Mouse (Mus musculus): ENCODE results near the gene Ctcf. TPM values are rescaled to one million over a fixed set of nuclear protein-coding genes. Genes with fewer than 3 reads are reported as not detected.

Gene Ctcf
- polyA plus RNA-seq, 1 experiment from 2014 or later, result 66.1 TPM

- no peak for ATAC-seq (ENCODE audit: insufficient number of reproducible peaks, low FRiP score)
- Histone ChIP-seq H3K4me1 (replicated peaks) (no peaks in the 10 kb centered on the region), H3K9me3 (replicated peaks) (no peaks in the 10 kb centered on the region), H3K4me3 (no peak overlapping the region), H3K27me3 (replicated peaks) (no peaks in the 10 kb centered on the region), H3K9ac (no peak overlapping the region), H3K27ac (ENCODE audit: poor library complexity, severe bottlenecking) (no peak overlapping the region), H3K4me2 (no peak overlapping the region), H3K36me3 (peaks cover 28% of the 10 kb centered on the region)
- WGBS, result 78% methylated on average over 3 of the region's 3 CpGs
Observed at GRCm38 (mm10) chr8:105661167-105661566, 24.8 kb downstream of the Ctcf start.

GRCm38 (mm10) chr8:105677891-105678290 is 41.5 kb downstream of the Ctcf start:
- 72% methylated on average over 1 of the region's 1 CpGs for whole genome bisulfite sequencing
- Histone ChIP-seq H3K4me2 (no peak overlapping the region), H3K9ac (no peak overlapping the region), H3K9me3 (replicated peaks) (no peaks in the 10 kb centered on the region), H3K4me3 (no peak overlapping the region), H3K36me3 (peaks cover 91% of the 10 kb centered on the region), H3K4me1 (replicated peaks) (no peaks in the 10 kb centered on the region), H3K27me3 (replicated peaks) (no peaks in the 10 kb centered on the region), H3K27ac (ENCODE audit: poor library complexity, severe bottlenecking) (no peak overlapping the region)
- ATAC-seq (ENCODE audit: insufficient number of reproducible peaks, low FRiP score), result no peak

GRCm38 (mm10) chr8:105685325-105685724 is 49.0 kb downstream of the Ctcf start:
- H3K4me2 ChIP-seq, result peak overlapping the region; percentile 61
- no peaks in the 10 kb centered on the region for H3K9me3 ChIP-seq (replicated peaks)
- peaks cover 15% of the 10 kb centered on the region for H3K27me3 ChIP-seq (replicated peaks)
- ATAC-seq (ENCODE audit: insufficient number of reproducible peaks, low FRiP score), result no peak
- H3K4me3 ChIP-seq, result no peak overlapping the region
- 75% methylated on average over 7 of the region's 7 CpGs for WGBS
- H3K4me1 ChIP-seq (replicated peaks), result peaks cover 19% of the 10 kb centered on the region
- peaks cover 39% of the 10 kb centered on the region for H3K36me3 ChIP-seq
- no peak overlapping the region for H3K27ac ChIP-seq (ENCODE audit: poor library complexity, severe bottlenecking)
- H3K9ac ChIP-seq, result peak overlapping the region; percentile 54; the same call in 1 of the 2 replicates

- ATAC-seq (ENCODE audit: insufficient number of reproducible peaks, low FRiP score), result peak; percentile 49; the same call in 1 of the 2 replicates
- Histone ChIP-seq H3K9ac (peak within 1 kb of the TSS; percentile 54; the same call in 1 of the 2 replicates), H3K4me3 (peak within 1 kb of the TSS; percentile 28), H3K9me3 (replicated peaks) (no peaks in the 10 kb centered on the region), H3K36me3 (peaks cover 34% of the 10 kb centered on the region), H3K27ac (ENCODE audit: poor library complexity, severe bottlenecking) (no peak within 1 kb of the TSS), H3K4me2 (peak within 1 kb of the TSS; percentile 61), H3K27me3 (replicated peaks) (peaks cover 20% of the 10 kb centered on the region), H3K4me1 (replicated peaks) (peaks cover 19% of the 10 kb centered on the region)
- WGBS, result 12% methylated on average over 26 of the region's 26 CpGs
Observed at GRCm38 (mm10) chr8:105685796-105686308, 49.5 kb downstream of the Ctcf start, which contains the start of gene Carmil2. Gene Carmil2 (plus strand): TSS chr8:105686274.

- H3K27ac ChIP-seq (ENCODE audit: poor library complexity, severe bottlenecking), result no peak overlapping the region
- H3K9me3 ChIP-seq (replicated peaks), result no peaks in the 10 kb centered on the region
- peaks cover 19% of the 10 kb centered on the region for H3K4me1 ChIP-seq (replicated peaks)
- no peak overlapping the region for H3K4me2 ChIP-seq
- peaks cover 27% of the 10 kb centered on the region for H3K36me3 ChIP-seq
- H3K27me3 ChIP-seq (replicated peaks), result peaks cover 23% of the 10 kb centered on the region
- H3K4me3 ChIP-seq, result no peak overlapping the region
- WGBS, result 68% methylated on average over 6 of the region's 6 CpGs
- ATAC-seq (ENCODE audit: insufficient number of reproducible peaks, low FRiP score), result no peak
- no peak overlapping the region for H3K9ac ChIP-seq
Observed at GRCm38 (mm10) chr8:105686551-105686950, 50.2 kb downstream of the Ctcf start.

GRCm38 (mm10) chr8:105687512-105687911 is 51.1 kb downstream of the Ctcf start:
- H3K27ac ChIP-seq (ENCODE audit: poor library complexity, severe bottlenecking), result no peak overlapping the region
- H3K36me3 ChIP-seq, result peaks cover 19% of the 10 kb centered on the region
- H3K4me3 ChIP-seq, result no peak overlapping the region
- ATAC-seq (ENCODE audit: insufficient number of reproducible peaks, low FRiP score), result no peak
- no peak overlapping the region for H3K9ac ChIP-seq
- H3K9me3 ChIP-seq (replicated peaks), result peaks cover 1% of the 10 kb centered on the region; the same call in 1 of the 2 replicates
- H3K4me2 ChIP-seq, result no peak overlapping the region
- 63% methylated on average over 8 of the region's 8 CpGs for WGBS
- H3K27me3 ChIP-seq (replicated peaks), result peaks cover 26% of the 10 kb centered on the region
- H3K4me1 ChIP-seq (replicated peaks), result peaks cover 19% of the 10 kb centered on the region

- H3K4me3 ChIP-seq, result no peak overlapping the region
- ATAC-seq (ENCODE audit: insufficient number of reproducible peaks, low FRiP score), result no peak
- peaks cover 16% of the 10 kb centered on the region for H3K36me3 ChIP-seq
- H3K27ac ChIP-seq (ENCODE audit: poor library complexity, severe bottlenecking), result no peak overlapping the region
- H3K4me2 ChIP-seq, result no peak overlapping the region
- peaks cover 8% of the 10 kb centered on the region; the same call in 1 of the 2 replicates for H3K9me3 ChIP-seq (replicated peaks)
- H3K27me3 ChIP-seq (replicated peaks), result peaks cover 27% of the 10 kb centered on the region
- WGBS, result 35% methylated on average over 14 of the region's 14 CpGs
- peaks cover 19% of the 10 kb centered on the region for H3K4me1 ChIP-seq (replicated peaks)
- no peak overlapping the region for H3K9ac ChIP-seq
Observed at GRCm38 (mm10) chr8:105688242-105688752, 51.9 kb downstream of the Ctcf start.

- 56% methylated on average over 35 of the region's 35 CpGs for WGBS
Observed at GRCm38 (mm10) chr8:105689256-105689982, 53.1 kb downstream of the Ctcf start.

GRCm38 (mm10) chr8:105689983-105690360 is 53.6 kb downstream of the Ctcf start:
- ATAC-seq (ENCODE audit: insufficient number of reproducible peaks, low FRiP score), result no peak

More at GRCm38 (mm10) chr8:105689256-105689982, 53.1 kb downstream of the Ctcf start:
- Histone ChIP-seq H3K9me3 (replicated peaks) (peaks cover 8% of the 10 kb centered on the region; the same call in 1 of the 2 replicates), H3K27me3 (replicated peaks) (peaks cover 32% of the 10 kb centered on the region), H3K4me2 (no peak overlapping the region), H3K27ac (ENCODE audit: poor library complexity, severe bottlenecking) (no peak overlapping the region), H3K4me1 (replicated peaks) (peaks cover 27% of the 10 kb centered on the region), H3K4me3 (no peak overlapping the region), H3K36me3 (peaks cover 5% of the 10 kb centered on the region), H3K9ac (no peak overlapping the region)
- no peak for ATAC-seq (ENCODE audit: insufficient number of reproducible peaks, low FRiP score)

GRCm38 (mm10) chr8:105690978-105691377 is 54.6 kb downstream of the Ctcf start:
- no peak overlapping the region for H3K9ac ChIP-seq
- no peak overlapping the region for H3K4me2 ChIP-seq
- no peak overlapping the region for H3K27ac ChIP-seq (ENCODE audit: poor library complexity, severe bottlenecking)
- peaks cover 22% of the 10 kb centered on the region for H3K4me1 ChIP-seq (replicated peaks)
- ATAC-seq (ENCODE audit: insufficient number of reproducible peaks, low FRiP score), result no peak
- H3K36me3 ChIP-seq, result peaks cover 4% of the 10 kb centered on the region
- 69% methylated on average over 14 of the region's 14 CpGs for WGBS
- peaks cover 8% of the 10 kb centered on the region; the same call in 1 of the 2 replicates for H3K9me3 ChIP-seq (replicated peaks)
- peaks cover 45% of the 10 kb centered on the region for H3K27me3 ChIP-seq (replicated peaks)
- no peak overlapping the region for H3K4me3 ChIP-seq

More at GRCm38 (mm10) chr8:105689983-105690360, 53.6 kb downstream of the Ctcf start:
- Histone ChIP-seq H3K9ac (no peak overlapping the region), H3K4me1 (replicated peaks) (peaks cover 31% of the 10 kb centered on the region), H3K27me3 (replicated peaks) (peaks cover 37% of the 10 kb centered on the region), H3K27ac (ENCODE audit: poor library complexity, severe bottlenecking) (no peak overlapping the region), H3K4me3 (no peak overlapping the region), H3K36me3 (peaks cover 4% of the 10 kb centered on the region), H3K9me3 (replicated peaks) (peaks cover 8% of the 10 kb centered on the region; the same call in 1 of the 2 replicates), H3K4me2 (no peak overlapping the region)
- WGBS, result 85% methylated on average over 9 of the region's 9 CpGs

- Histone ChIP-seq H3K27ac (ENCODE audit: poor library complexity, severe bottlenecking) (no peak overlapping the region), H3K4me2 (no peak overlapping the region), H3K9me3 (replicated peaks) (peaks cover 8% of the 10 kb centered on the region; the same call in 1 of the 2 replicates), H3K4me1 (replicated peaks) (peaks cover 19% of the 10 kb centered on the region), H3K27me3 (replicated peaks) (peaks cover 45% of the 10 kb centered on the region), H3K4me3 (no peak overlapping the region), H3K9ac (no peak overlapping the region), H3K36me3 (peaks cover 12% of the 10 kb centered on the region)
- ATAC-seq (ENCODE audit: insufficient number of reproducible peaks, low FRiP score), result no peak
- 88% methylated on average over 11 of the region's 11 CpGs for WGBS
Observed at GRCm38 (mm10) chr8:105692449-105693182, 56.2 kb downstream of the Ctcf start.

Data from heart, embryonic 12.5 days (tissue).